Mouse (Mus musculus) embryonic facial prominence, embryonic 11.5 days (tissue): ENCODE data around the gene Pa2g4. TPM values are rescaled to one million over a fixed set of nuclear protein-coding genes. Genes with fewer than 3 reads are reported as not detected.

Experiments
- ATAC-seq: fragments of 200-750 bp; cut with Nextera tagmentation; replicated peaks from 2 replicates; pipeline ENCODE4 v1.8.0; 2017; ENCODE audit warnings: low read depth; ENCODE audit not compliant: insufficient number of reproducible peaks, low FRiP score, low TSS enrichment
- DNase-seq: peaks from one replicate; pipeline ENCODE4 v3.0.0-alpha.2; 2015; ENCODE audit warnings: low spot score
- H3K27ac ChIP-seq: fragments of 300-500 bp; sonication (generic); replicated peaks from 2 replicates; pipeline ENCODE4 v1.5.1; 2014; ENCODE audit warnings: mild to moderate bottlenecking, low read depth, low read length, control low read depth
- H3K27me3 ChIP-seq: fragments of 300-500 bp; sonication (generic); 2 replicates; pipeline ENCODE4 v1.6.1; 2014; ENCODE audit warnings: mild to moderate bottlenecking, low read length, moderate library complexity, mixed read lengths; ENCODE audit not compliant: control insufficient read depth, insufficient read depth
- H3K36me3 ChIP-seq: fragments of 300-500 bp; sonication (generic); replicated peaks from 2 replicates; pipeline ENCODE4 v1.6.1; 2014; ENCODE audit warnings: low read depth, mild to moderate bottlenecking, low read length, moderate library complexity, mixed read lengths; ENCODE audit not compliant: control insufficient read depth, insufficient read depth
- H3K4me1 ChIP-seq: fragments of 300-500 bp; sonication (generic); 2 replicates; pipeline ENCODE4 v1.6.1; 2014; ENCODE audit warnings: low read length, mixed read lengths; ENCODE audit not compliant: control insufficient read depth, insufficient read depth
- H3K4me2 ChIP-seq: fragments of 300-500 bp; sonication (generic); 2 replicates; pipeline ENCODE4 v1.6.1; 2014; ENCODE audit warnings: low read depth, mild to moderate bottlenecking, control low read depth, low read length, moderate library complexity
- H3K4me3 ChIP-seq: fragments of 300-500 bp; sonication (generic); 2 replicates; pipeline ENCODE4 v1.5.1; 2014; ENCODE audit warnings: low read depth, low read length, control low read depth
- H3K9ac ChIP-seq: fragments of 300-500 bp; sonication (generic); replicated peaks from 2 replicates; pipeline ENCODE4 v1.6.1; 2014; ENCODE audit warnings: mild to moderate bottlenecking, control low read depth, low read length
- H3K9me3 ChIP-seq: fragments of 300-500 bp; sonication (generic); replicated peaks from 2 replicates; pipeline ENCODE4 v1.6.1; 2016; ENCODE audit warnings: mild to moderate bottlenecking, low read length, inconsistent platforms, mixed read lengths; ENCODE audit not compliant: control insufficient read depth
- WGBS: fragments of 180-500 bp; shearing (Covaris S2); extraction: QIAGEN DNeasy Blood & Tissue Kit; methylation state at CpG from one replicate; pipeline ENCODE4 v1.1.7; 2014; 5-methylcytosine and 5-hydroxymethylcytosine counted together
- polyA plus RNA-seq: library from polyadenylated mRNA; unstranded; fragments of >200 nt; fragmentation: Nextera tagmentation; extraction: Ambion mirVana; gene quantifications from 2 replicates; pipeline ENCODE4 v1.2.1, GENCODE M21; 2014

Pa2g4 gene
- polyA plus RNA-seq, 1 experiment from 2014 or later: 268 TPM

GRCm38 (mm10) chr10:128544151-128544657, 21.6 kb downstream of the Pa2g4 start:
- no peak for DNase-seq
- H3K9ac ChIP-seq: no peak overlapping the region
- H3K4me2 ChIP-seq: no peak overlapping the region
- H3K9me3 ChIP-seq: no peaks in the 10 kb centered on the region
- H3K4me3 ChIP-seq: no peak overlapping the region
- H3K36me3 ChIP-seq: peaks cover 12% of the 10 kb centered on the region
- no peaks in the 10 kb centered on the region for H3K27me3 ChIP-seq
- no peak overlapping the region for H3K27ac ChIP-seq
- no peak for ATAC-seq
- 94% methylated on average over 15 of the region's 15 CpGs for WGBS
- H3K4me1 ChIP-seq: no peaks in the 10 kb centered on the region

GRCm38 (mm10) chr10:128543100-128543499, 22.7 kb downstream of the Pa2g4 start:
- no peak for ATAC-seq
- 79% methylated on average over 2 of the region's 2 CpGs for WGBS
- Histone ChIP-seq H3K27ac (no peak overlapping the region), H3K9ac (no peak overlapping the region), H3K4me1 (no peaks in the 10 kb centered on the region), H3K27me3 (no peaks in the 10 kb centered on the region), H3K4me2 (no peak overlapping the region), H3K4me3 (0 out of 2 replicates have a peak overlapping the region, but pooled peaks have one; percentile 1), H3K9me3 (no peaks in the 10 kb centered on the region), H3K36me3 (peaks cover 12% of the 10 kb centered on the region)
- no peak for DNase-seq

- Histone ChIP-seq H3K9ac (no peak overlapping the region), H3K27ac (no peak overlapping the region), H3K4me3 (no peak overlapping the region), H3K36me3 (peaks cover under 1% of the 10 kb centered on the region), H3K9me3 (no peaks in the 10 kb centered on the region), H3K27me3 (no peaks in the 10 kb centered on the region), H3K4me1 (no peaks in the 10 kb centered on the region), H3K4me2 (no peak overlapping the region)
- 67% methylated on average over 1 of the region's 1 CpGs for WGBS
- ATAC-seq: no peak
- DNase-seq: no peak
Observed at GRCm38 (mm10) chr10:128538340-128538870, 27.4 kb downstream of the Pa2g4 start.

- ATAC-seq (peak; percentile 81), DNase-seq (peak; percentile 94)
- 17% methylated on average over 18 of the region's 18 CpGs for WGBS
- H3K36me3 ChIP-seq: no peaks in the 10 kb centered on the region
- no peak overlapping the region for H3K27ac ChIP-seq
- H3K27me3 ChIP-seq: no peaks in the 10 kb centered on the region
- H3K9me3 ChIP-seq: no peaks in the 10 kb centered on the region
- H3K4me2 ChIP-seq: peak overlapping the region; percentile 7; the same call in 1 of the 2 replicates
- H3K4me3 ChIP-seq: no peak overlapping the region
- no peak overlapping the region; the same call in 1 of the 2 replicates for H3K9ac ChIP-seq
- no peaks in the 10 kb centered on the region for H3K4me1 ChIP-seq
Observed at GRCm38 (mm10) chr10:128536266-128536940, 29.4 kb downstream of the Pa2g4 start.

- ATAC-seq (no peak), DNase-seq (peak; percentile 13)
- no peak overlapping the region for H3K4me3 ChIP-seq
- H3K27ac ChIP-seq: no peak overlapping the region
- no peaks in the 10 kb centered on the region for H3K4me1 ChIP-seq
- H3K27me3 ChIP-seq: no peaks in the 10 kb centered on the region
- no peaks in the 10 kb centered on the region for H3K36me3 ChIP-seq
- H3K4me2 ChIP-seq: peak overlapping the region; percentile 7; the same call in 1 of the 2 replicates
- no peaks in the 10 kb centered on the region for H3K9me3 ChIP-seq
- 73% methylated on average over 4 of the region's 4 CpGs for WGBS
- H3K9ac ChIP-seq: no peak overlapping the region; the same call in 1 of the 2 replicates
Observed at GRCm38 (mm10) chr10:128535624-128536265, 30.0 kb downstream of the Pa2g4 start.

- Histone ChIP-seq H3K9me3 (no peaks in the 10 kb centered on the region), H3K27ac (no peak overlapping the region), H3K36me3 (no peaks in the 10 kb centered on the region), H3K4me1 (no peaks in the 10 kb centered on the region), H3K9ac (no peak overlapping the region), H3K27me3 (no peaks in the 10 kb centered on the region), H3K4me3 (no peak overlapping the region), H3K4me2 (no peak overlapping the region)
- WGBS: 90% methylated on average over 2 of the region's 2 CpGs
- ATAC-seq (no peak), DNase-seq (no peak)
Observed at GRCm38 (mm10) chr10:128535206-128535605, 30.6 kb downstream of the Pa2g4 start.

- WGBS: 29% methylated on average over 28 of the region's 28 CpGs
Observed at GRCm38 (mm10) chr10:128526366-128527356, 39.1 kb downstream of the Pa2g4 start.

More at GRCm38 (mm10) chr10:128526366-128527356, 39.1 kb downstream of the Pa2g4 start:
- Histone ChIP-seq H3K9ac (no peak overlapping the region), H3K36me3 (no peaks in the 10 kb centered on the region), H3K4me2 (peak overlapping the region; percentile 100), H3K27ac (no peak overlapping the region), H3K4me1 (no peaks in the 10 kb centered on the region), H3K9me3 (no peaks in the 10 kb centered on the region), H3K4me3 (peak overlapping the region; percentile 66), H3K27me3 (peaks cover 8% of the 10 kb centered on the region; the same call in 1 of the 2 replicates)
- DNase-seq (no peak), ATAC-seq (no peak)
